Mouse (Mus musculus) right cerebral cortex, adult 2 months (tissue): Measurements from ENCODE around the gene Fam50a.
A peak's percentile ranks its signal among the peaks of the same experiment; 100 is the strongest.

Experiments used
- DNase-seq, 2 experiments: peaks; one replicate each; pipeline ENCODE4 v3.0.0; 2021 to 2022; ENCODE audit warnings: low spot score in 2 of 2

Gene Fam50a

DNA sequence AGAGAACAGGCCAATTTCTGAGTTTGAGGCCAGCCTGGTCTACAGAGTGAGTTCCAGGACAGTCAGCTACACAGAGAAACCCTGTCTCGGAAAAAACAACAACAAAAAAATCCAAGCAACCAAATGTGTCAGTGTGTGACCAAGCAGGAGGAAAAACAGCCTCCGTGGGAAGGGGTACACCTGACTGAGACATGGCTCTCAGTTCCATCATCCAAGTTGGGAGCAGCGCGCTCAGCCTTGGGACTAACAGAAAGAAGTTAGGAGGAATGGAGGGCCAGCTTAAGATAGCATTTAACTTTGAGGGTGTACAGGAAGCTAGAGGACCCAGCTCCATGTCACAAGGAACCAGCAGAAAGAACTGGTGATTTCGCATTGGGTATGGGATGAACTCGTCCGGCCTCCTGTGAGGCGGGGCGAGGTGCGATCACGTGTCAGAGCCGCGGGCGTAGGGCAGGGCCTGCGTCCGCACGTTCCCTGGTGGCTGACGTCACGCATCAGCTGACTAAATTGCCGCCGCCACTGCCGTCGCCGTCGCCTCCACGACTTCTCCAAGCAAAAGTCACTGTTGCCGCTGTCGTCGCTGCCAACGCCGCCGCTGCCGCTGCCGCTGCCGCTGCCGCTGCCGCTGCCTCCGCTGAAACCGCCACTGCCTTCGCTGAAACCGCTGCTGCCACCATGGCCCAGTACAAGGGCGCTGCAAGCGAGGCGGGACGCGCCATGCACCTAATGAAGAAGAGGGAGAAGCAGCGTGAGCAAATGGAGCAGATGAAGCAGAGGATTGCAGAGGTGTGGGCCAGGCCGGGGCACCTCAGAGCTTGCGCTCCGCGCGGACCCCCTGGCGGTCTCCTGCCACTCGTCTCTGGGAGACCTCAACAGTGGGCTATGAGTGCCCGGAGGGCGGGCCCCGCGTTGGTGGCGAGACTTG, at the start of gene Fam50a:
Gene Fam50a, plus strand, starts transcription at position 494 of the 925 bp plus-strand sequence.
- DNase-seq: peak; percentile 87 to 90

- DNase-seq: peak in 1 of 2 experiments; percentile 15
Observed at GRCm38 (mm10) chrX:74269736-74270061, 43.1 kb upstream of the Fam50a start.

- DNase-seq: peak; percentile 88 to 92
Observed at GRCm38 (mm10) chrX:74270062-74270901, 42.6 kb upstream of the Fam50a start, which contains the start of gene Rpl10. Gene Rpl10 (plus strand): TSS chrX:74270812.

GRCm38 (mm10) chrX:74270902-74271551, 41.8 kb upstream of the Fam50a start:
- peak; percentile 12 to 26 for DNase-seq

- no peak for DNase-seq
Observed at GRCm38 (mm10) chrX:74273422-74274322, 39.2 kb upstream of the Fam50a start.

DNA sequence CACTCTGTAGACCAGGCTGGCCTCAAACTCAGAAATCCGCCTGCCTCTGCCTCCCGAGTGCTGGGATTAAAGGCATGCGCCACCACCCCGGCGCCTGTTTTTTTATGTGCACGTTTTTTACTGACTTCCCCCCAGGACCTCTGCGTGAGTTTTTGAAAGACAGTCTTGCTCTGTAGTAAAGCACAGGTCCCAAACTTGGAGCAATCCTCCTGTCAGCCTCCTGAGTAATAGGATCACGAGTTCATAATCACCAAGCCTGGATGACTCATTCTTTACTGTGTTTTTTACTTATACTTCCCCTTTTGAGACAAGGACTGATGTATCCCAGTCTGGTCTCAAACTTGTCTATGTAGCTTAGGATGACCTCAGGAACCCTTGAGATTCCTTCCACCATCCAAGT, 34.9 kb upstream of the Fam50a start:
- no peak for DNase-seq

- no peak for DNase-seq
Observed at GRCm38 (mm10) chrX:74281041-74281731, 31.6 kb upstream of the Fam50a start.

- peak; percentile 25 to 58 for DNase-seq
Observed at GRCm38 (mm10) chrX:74281732-74282394, 31.0 kb upstream of the Fam50a start, which contains the start of the genes Taz and Dnase1l1. Gene Taz (plus strand): TSS chrX:74281912. Gene Dnase1l1 (minus strand): TSS chrX:74282337.

DNA sequence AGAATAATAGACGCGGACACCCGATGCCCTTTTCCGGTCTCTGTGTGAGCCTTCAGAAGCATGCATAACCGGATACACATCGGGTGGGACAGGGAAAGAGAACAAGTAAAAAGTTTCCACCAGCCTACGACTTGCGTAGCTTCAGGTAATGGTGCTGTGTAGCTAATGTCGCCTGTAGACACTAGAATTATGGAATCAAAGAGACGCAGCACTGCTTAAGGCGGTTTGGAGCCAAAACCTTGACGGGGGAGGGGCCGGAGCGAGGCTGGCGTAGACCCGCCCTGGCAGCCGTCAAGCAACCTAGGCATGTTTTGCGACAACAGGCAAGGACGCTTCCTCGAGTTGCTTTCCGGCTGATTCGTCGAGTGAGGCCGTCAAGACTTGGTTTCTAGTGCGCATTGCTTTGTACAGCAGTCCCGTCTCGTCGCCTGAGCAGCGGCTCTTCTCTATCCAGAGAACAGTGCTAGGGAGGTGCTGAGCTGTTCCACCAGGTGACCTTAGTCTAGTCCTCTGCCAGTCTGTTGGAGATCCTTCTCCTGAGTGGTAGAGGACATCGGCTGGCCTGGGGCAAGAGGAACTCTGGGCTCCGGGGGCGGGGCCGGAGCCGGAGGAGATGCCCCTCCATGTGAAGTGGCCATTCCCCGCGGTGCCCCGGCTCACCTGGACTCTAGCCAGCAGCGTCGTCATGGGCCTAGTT, 30.3 kb upstream of the Fam50a start:
- DNase-seq: peak; percentile 85 to 88

- no peak for DNase-seq
Observed at GRCm38 (mm10) chrX:74283092-74283437, 29.8 kb upstream of the Fam50a start.

- no peak for DNase-seq
Observed at GRCm38 (mm10) chrX:74293431-74293830, 19.4 kb upstream of the Fam50a start.

DNA sequence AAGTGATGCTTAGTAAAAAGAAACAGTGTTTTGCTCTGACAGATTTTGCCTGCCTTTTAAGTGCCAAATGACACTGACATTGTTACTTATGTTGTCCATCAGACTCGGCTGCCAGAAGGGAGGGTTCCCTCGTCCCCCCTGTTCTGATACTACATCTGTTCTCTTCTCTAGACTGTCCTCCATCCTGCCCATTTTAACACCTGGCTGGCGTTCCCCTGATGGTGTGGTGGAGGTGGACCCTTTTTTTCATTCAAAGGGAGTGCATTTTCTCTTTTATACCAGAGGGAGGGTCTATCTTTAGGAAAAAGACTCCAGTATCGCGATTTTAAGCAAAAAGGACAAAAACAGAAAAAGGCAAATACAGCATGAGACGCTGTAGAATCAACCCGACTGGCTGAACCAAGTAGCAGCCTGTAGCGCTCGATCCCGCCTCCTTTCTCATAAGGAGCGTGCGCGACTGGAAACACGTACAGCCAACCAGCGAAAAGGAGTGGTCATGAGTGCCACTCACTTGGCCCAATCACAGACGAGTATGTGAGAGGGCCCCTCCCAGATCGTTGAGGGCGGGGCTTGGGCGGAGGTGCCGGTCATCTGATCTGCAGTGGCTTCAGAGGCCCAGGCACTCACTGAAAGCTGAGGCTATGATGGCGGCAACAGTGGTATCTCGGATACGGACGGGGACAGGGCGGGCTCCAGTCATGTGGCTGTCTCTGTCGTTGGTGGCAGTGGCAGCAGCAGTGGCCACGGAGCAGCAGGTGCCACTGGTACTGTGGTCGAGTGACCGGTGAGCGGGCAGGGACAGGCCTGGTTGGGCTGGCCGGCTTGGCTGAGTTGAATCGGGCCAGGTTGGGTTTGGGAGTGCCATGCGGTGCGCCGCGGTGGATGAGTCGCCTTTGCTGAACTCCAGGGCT, 16.0 kb upstream of the Fam50a start, which contains the start of gene Atp6ap1:
Gene Atp6ap1, plus strand, starts transcription at position 560 of the 911 bp plus-strand sequence.
- DNase-seq: peak; percentile 91 to 94

DNA sequence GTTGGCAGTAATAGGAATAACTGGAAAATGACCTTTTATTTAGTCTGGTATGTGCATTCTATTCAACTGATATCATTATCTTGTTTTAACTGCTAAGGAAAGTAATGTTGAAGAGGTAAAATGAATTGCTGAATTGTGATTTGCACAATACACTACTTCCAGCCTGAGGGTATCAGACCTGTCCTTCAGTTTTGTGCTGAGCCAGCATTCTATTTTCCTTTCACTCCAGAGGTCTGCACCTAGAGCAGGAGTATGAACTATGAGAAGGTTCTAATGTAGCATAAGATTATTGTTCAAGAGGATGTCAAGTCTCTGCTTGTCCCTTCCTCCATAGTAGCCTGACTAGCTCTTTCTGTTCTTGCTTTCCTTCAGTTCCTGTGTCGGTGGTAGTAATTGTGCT, 14.5 kb upstream of the Fam50a start:
- no peak for DNase-seq

DNA sequence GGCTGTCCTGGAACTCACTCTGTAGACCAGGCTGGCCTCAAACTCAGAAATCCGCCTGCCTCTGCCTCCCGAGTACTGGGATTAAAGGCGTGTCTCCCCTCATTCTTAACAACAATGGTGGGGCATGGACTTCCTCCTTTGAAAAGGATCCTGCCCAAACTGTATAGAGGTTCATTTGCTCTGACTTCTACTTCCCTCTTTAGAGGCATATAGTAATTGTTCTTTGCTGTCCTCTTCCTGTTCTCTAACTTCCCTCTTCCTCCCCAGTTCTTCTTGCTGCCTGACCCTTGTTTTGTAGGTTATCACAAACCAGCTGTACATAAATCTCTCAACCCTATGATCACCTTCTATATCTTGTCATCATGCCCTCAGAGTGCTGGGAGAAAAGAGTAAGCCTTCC, 13.1 kb upstream of the Fam50a start:
- DNase-seq: no peak

GRCm38 (mm10) chrX:74304867-74305700, 7.7 kb upstream of the Fam50a start, which contains the start of gene Gdi1:
Gene Gdi1 (plus strand): TSS chrX:74304998.
- DNase-seq: peak; percentile 65 to 71

DNA sequence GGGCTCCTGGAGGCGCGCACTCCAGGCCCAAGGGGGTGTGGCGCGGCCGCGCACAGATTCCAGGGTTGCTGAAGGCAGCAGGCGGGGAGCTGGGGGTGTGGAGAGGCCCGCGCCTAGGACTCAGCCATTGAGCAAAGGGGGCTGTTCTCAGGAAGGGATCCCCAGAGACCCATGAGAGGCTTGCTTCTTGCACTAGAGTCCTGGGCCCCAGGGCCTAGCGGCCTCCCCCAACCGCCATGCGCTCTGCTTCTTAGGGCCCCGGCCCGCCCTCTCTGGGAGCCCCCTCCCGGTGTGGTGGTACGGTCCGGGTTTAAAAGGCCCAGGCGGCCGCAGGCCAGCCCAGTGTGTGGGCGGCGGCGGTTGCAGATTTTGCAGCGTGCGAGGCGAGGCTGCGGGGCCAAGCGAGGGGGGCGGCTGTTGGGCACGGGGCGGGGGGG, 15.9 kb downstream of the Fam50a start, which contains the start of gene Plxna3:
Gene Plxna3, plus strand, starts transcription at position 342 of the 437 bp plus-strand sequence.
- peak; percentile 32 to 47 for DNase-seq

GRCm38 (mm10) chrX:74329215-74329671, 16.4 kb downstream of the Fam50a start:
- peak in 1 of 2 experiments; percentile 5 for DNase-seq
